Mouse (Mus musculus) megakaryocyte, adult 5-6 weeks (primary cell): ENCODE measurements around the gene Pdzd7. TPM values are rescaled to one million over a fixed set of nuclear protein-coding genes. Genes with fewer than 3 reads are reported as not detected.

Experiments used
- ATAC-seq: 2 replicates; pipeline ENCODE4 v1.8.0; 2016; ENCODE audit warnings: mild to moderate bottlenecking, inconsistent platforms; ENCODE audit not compliant: poor library complexity, severe bottlenecking
- total RNA-seq, 2 experiments: library from RNA; stranded (forward) in 1 of 2; stranded (reverse) in 1 of 2; fragments of 153-499, 151-499 nt in 1 of 2; fragments of 221-1000, 200-1000 nt in 1 of 2; gene quantifications; 2 replicates each; pipeline versions ENCODE4 v1.2.3 to v1.2.4; 2015 to 2017

The Pdzd7 gene
- total RNA-seq (2015) (not detected in 2 replicates), total RNA-seq (2017) (not detected in 2 replicates)

- no peak for ATAC-seq
These were observed at the start of gene Pdzd7 for GRCm38 (mm10) chr19:45045651-45046050. Gene Pdzd7, minus strand, starts transcription at chr19:45045717.

- peak; percentile 37; the same call in 1 of the 2 replicates for ATAC-seq
These were observed 36.5 kb upstream of the Pdzd7 start for GRCm38 (mm10) chr19:45081841-45082550.

GRCm38 (mm10) chr19:45081279-45081678, 35.8 kb upstream of the Pdzd7 start:
- peak; percentile 45 for ATAC-seq

GRCm38 (mm10) chr19:45080711-45081110, 35.2 kb upstream of the Pdzd7 start:
- ATAC-seq = no peak

- ATAC-seq = peak; percentile 28
These were observed 34.4 kb upstream of the Pdzd7 start for GRCm38 (mm10) chr19:45079769-45080515.

GRCm38 (mm10) chr19:45078971-45079764, 33.7 kb upstream of the Pdzd7 start:
- ATAC-seq = no peak

- no peak for ATAC-seq
These were observed 32.5 kb upstream of the Pdzd7 start for GRCm38 (mm10) chr19:45077742-45078645.

GRCm38 (mm10) chr19:45076586-45077510, 31.3 kb upstream of the Pdzd7 start:
- ATAC-seq = peak; percentile 39

- no peak for ATAC-seq
These were observed 30.6 kb upstream of the Pdzd7 start for GRCm38 (mm10) chr19:45076036-45076575.

- 0 out of 2 replicates have a peak, but pooled peaks have one; percentile 8 for ATAC-seq
These were observed 30.0 kb upstream of the Pdzd7 start for GRCm38 (mm10) chr19:45075323-45076035.

GRCm38 (mm10) chr19:45074580-45075322, 29.2 kb upstream of the Pdzd7 start, which contains the start of gene Kazald1:
Gene Kazald1, plus strand, starts transcription at chr19:45075241.
- peak; percentile 70 for ATAC-seq

GRCm38 (mm10) chr19:45073871-45074542, 28.5 kb upstream of the Pdzd7 start:
- peak; percentile 43 for ATAC-seq

- ATAC-seq = no peak
These were observed 22.4 kb upstream of the Pdzd7 start for GRCm38 (mm10) chr19:45067758-45068510.

- no peak for ATAC-seq
These were observed 21.7 kb upstream of the Pdzd7 start for GRCm38 (mm10) chr19:45067170-45067569.

GRCm38 (mm10) chr19:45065226-45065625, 19.7 kb upstream of the Pdzd7 start:
- no peak for ATAC-seq
